Mouse (Mus musculus): ENCODE measurements around the gene Usp8. TPM values are rescaled to one million over a fixed set of nuclear protein-coding genes. Genes with fewer than 3 reads are reported as not detected.

Usp8 gene
- total RNA-seq, 2 experiments from 2014 or later: 16.2 to 18.0 TPM

DNA sequence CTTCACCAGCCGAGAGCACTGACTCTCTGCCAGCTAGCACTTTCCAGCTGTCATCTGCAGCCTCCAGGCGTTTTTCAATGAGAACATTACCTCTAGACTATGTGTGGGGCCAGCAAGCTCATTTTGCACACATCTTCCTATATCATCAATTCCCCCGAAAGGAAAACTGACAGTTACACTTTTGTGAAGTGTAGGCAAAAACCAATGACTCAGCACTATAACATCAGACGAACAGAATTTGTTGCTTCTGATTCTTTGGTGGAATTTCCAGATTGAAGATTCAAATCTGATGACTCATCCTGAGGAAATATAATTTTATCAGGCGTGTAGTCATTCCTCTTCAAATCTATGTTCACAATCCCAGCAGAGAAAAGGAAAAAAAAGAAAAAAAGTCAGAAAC lies 85.5 kb downstream of the Usp8 start:
- no peak for DNase-seq
- intact Hi-C loops (cut with DNase I; ENCODE audit: low total_unique reads): loop anchor here (2.0 kb wide), 1 partner anchor 28 kb away; no protein-coding TSS in a partner anchor

DNA sequence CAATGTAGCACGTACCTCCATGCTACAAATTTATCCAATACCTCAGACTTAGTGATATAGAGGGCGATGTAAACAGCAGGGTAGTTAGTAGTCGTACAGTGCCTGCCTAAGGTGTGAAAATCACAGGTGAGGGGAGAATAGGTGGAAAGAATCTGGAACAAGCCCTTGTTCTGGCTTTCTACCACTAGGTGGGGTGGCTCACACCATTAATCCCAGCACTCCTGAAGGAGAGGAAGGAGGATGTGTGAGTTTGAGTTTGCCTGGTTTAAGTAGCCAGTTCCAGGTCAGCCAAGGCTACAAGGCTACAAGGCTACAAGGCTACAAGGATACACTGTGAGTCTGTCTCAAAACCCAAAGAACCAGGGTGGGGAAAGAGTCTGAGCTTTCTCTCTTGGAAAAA lies 88.6 kb downstream of the Usp8 start:
- intact Hi-C loops (cut with DNase I; ENCODE audit: low total_unique reads): no loop called here
- no peak for DNase-seq

DNA sequence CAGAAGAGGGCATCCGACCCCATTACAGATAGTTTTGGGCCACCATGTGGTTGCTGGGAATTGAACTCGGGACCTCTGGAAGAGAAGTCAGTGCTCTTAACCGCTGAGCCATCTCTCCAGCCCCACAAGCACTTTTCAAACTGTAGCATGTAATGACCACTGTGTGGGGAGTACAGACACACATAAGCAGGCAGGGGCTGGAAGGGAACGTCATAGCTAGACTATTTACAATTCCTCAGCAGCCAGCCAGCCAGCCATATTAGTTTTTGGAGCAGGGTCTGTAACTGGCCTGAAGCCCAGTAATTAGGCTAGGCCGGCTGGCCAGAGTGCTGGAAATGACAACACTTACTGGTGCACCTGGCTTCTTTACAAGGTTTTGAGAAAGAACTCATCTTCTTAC lies 91.3 kb downstream of the Usp8 start:
- no peak for DNase-seq
- intact Hi-C loops (cut with DNase I; ENCODE audit: low total_unique reads): no loop called here

DNA sequence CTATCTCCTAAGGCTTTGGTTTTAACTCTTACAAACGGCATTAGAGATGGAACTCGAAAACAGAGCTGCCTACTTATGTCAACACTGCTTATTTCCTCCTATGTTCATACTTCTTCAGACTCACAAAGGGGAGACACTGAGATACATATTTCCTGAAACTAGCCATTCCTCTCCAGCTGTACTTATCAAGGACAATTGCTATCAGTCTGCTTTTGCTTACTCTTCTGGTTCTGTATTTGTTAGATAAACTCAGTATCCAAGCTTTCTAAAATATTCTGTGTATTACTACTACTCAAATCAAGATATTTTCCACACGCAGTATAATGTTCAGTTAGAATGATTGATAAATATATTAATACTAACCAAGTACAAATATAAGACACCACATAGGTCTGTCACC lies 94.9 kb downstream of the Usp8 start:
- intact Hi-C loops (cut with DNase I; ENCODE audit: low total_unique reads): no loop called here
- no peak for DNase-seq

Other genes starting within 250 kb of the Usp8 start
- gene Atp8b4, start 206.7 kb upstream of the Usp8 start, total RNA-seq (2021): under 1 TPM; 0.27 to 0.31 TPM
- under 1 TPM in 1 of 2 experiments, not detected in 1; 0.21 TPM for gene Slc27a2, start 154.9 kb upstream of the Usp8 start, total RNA-seq (2021)
- 1 to 10 TPM in 1 of 2 experiments, under 1 TPM in 1; 0.37 to 1.5 TPM for gene Hdc, start 88.0 kb upstream of the Usp8 start, total RNA-seq (2021)
- gene Gabpb1, start 31.0 kb upstream of the Usp8 start, total RNA-seq (2021): 1 to 10 TPM; 7.4 to 8.8 TPM
- under 1 TPM; 0.24 to 0.27 TPM for gene Usp50, start 76.1 kb downstream of the Usp8 start, total RNA-seq (2021)
- 10 to 100 TPM; 22.1 to 24.2 TPM for gene Trpm7, start 168.9 kb downstream of the Usp8 start, total RNA-seq (2021)
- 10 to 100 TPM; 45.9 to 49.0 TPM for gene Sppl2a, start 225.9 kb downstream of the Usp8 start, total RNA-seq (2021)